Mouse (Mus musculus) thymus, adult 2 months (tissue): ENCODE measurements at regions not wholly inside any gene's neighbourhood (a gene's known extent, or its start where the extent isn't known, plus 50 kb on each side); places are given as distances from the start of the nearest gene placed in this dataset.

Experiments used
- DNase-seq: peaks from one replicate; pipeline ENCODE4 v3.0.0; 2021
- H3K27ac ChIP-seq: fragments of 200-500 bp; 2 replicates; pipeline ENCODE4 v1.5.1; 2012; ENCODE audit warnings: low read length, control low read depth; ENCODE audit not compliant: control insufficient read depth, insufficient read depth
- H3K27me3 ChIP-seq: fragments of 200-500 bp; 2 replicates; pipeline ENCODE4 v1.6.1; 2012; ENCODE audit warnings: mild to moderate bottlenecking, low read length, moderate library complexity, mixed read lengths; ENCODE audit not compliant: control insufficient read depth, insufficient read depth
- H3K36me3 ChIP-seq: fragments of 200-500 bp; 2 replicates; pipeline ENCODE4 v1.6.1; 2012; ENCODE audit warnings: mild to moderate bottlenecking, low read length, moderate library complexity; ENCODE audit not compliant: control insufficient read depth, insufficient read depth
- H3K4me1 ChIP-seq: fragments of 200-500 bp; replicated peaks from 2 replicates; pipeline ENCODE4 v1.6.1; 2012; ENCODE audit warnings: low read length; ENCODE audit not compliant: control insufficient read depth, insufficient read depth
- H3K4me3 ChIP-seq: fragments of 200-500 bp; 2 replicates; pipeline ENCODE4 v1.5.1; 2012; ENCODE audit warnings: mild to moderate bottlenecking, low read length, control low read depth, moderate library complexity; ENCODE audit not compliant: control insufficient read depth, insufficient read depth
- CTCF ChIP-seq: fragments of 200-500 bp; IDR thresholded peaks from 2 replicates; pipeline ENCODE4 v1.5.1; 2012; ENCODE audit warnings: mild to moderate bottlenecking, control low read depth, low read length, moderate library complexity, borderline replicate concordance; ENCODE audit not compliant: control insufficient read depth, poor library complexity, insufficient read depth; ENCODE audit errors: extremely low read depth
- POLR2A ChIP-seq: fragments of 200-500 bp; IDR thresholded peaks from 2 replicates; pipeline ENCODE4 v1.6.1; 2012; ENCODE audit warnings: mild to moderate bottlenecking, low read length, control low read depth, moderate library complexity; ENCODE audit not compliant: control insufficient read depth, poor library complexity, insufficient read depth; ENCODE audit errors: extremely low read depth
- WGBS: fragments of 180-500 bp; shearing (Covaris S2); methylation state at CpG from one replicate; pipeline ENCODE4 v1.1.7; 2018; 5-methylcytosine and 5-hydroxymethylcytosine counted together

DNA sequence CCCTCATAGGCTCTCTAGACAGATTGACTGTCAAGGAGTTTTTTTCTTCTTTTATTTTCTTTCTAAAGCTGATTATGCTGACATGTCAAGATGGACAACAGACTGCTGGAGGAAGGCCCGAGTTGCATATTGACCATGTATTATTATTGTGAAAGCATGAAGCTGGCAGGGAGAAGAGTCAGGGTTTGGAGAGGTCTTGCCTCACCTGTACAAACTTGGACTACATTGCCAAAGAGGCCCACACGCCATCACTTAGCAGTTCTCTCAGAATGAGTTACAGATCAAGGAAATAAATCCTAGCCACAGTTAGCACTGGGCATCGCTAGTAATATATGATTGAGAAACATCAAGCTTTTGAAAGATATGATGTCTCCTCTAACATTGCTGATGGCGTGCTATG is 54.9 kb upstream of the Bmp2 start:
- WGBS = 96% methylated on average over 4 of the region's 4 CpGs
- no peaks in the 10 kb centered on the region for H3K36me3 ChIP-seq
- no peaks in the 10 kb centered on the region for H3K4me1 ChIP-seq
- no peak for DNase-seq
- no peak overlapping the region for H3K27ac ChIP-seq
- no peak for TF ChIP-seq CTCF
- no peak for TF ChIP-seq POLR2A
- no peaks in the 10 kb centered on the region for H3K27me3 ChIP-seq
- H3K4me3 ChIP-seq = no peak overlapping the region

DNA sequence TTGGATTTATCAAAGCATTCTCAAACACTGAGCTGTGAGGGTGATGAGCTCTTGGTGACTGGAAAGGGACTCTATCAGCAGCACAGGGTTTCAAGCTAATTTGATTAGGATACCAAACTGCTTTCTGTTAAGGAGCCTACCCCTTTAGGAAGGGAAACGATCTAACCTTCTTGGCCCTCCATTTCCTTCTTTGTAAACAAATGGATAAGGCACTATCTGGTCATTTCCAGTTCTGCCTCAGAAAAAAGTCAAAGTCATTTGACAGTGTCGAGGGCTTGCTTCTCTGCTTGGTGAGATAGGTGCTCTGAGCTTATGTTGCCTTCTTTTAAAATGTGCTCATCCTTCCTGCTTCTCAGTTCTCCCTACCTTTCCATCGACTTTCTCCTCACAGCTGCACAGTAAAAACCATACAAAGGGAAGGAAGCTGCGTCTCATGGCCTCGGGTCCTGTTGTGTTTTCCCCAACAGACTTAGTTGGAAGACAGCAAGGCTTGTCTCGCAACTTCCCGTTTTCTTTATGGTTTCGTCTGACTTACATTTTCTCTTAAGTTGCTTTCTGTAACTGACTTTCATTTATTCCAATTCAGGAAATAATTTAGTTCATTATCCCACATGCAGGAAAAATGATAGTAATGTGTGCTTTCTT is 54.3 kb upstream of the Bmp2 start:
- H3K27me3 ChIP-seq = no peaks in the 10 kb centered on the region
- no peak for DNase-seq
- H3K4me1 ChIP-seq = no peaks in the 10 kb centered on the region; the same call in 1 of the 2 replicates
- H3K27ac ChIP-seq = no peak overlapping the region
- no peak for TF ChIP-seq CTCF
- no peak for TF ChIP-seq POLR2A
- 17% methylated on average over 8 of the region's 8 CpGs for WGBS
- H3K36me3 ChIP-seq = no peaks in the 10 kb centered on the region
- no peak overlapping the region for H3K4me3 ChIP-seq

DNA sequence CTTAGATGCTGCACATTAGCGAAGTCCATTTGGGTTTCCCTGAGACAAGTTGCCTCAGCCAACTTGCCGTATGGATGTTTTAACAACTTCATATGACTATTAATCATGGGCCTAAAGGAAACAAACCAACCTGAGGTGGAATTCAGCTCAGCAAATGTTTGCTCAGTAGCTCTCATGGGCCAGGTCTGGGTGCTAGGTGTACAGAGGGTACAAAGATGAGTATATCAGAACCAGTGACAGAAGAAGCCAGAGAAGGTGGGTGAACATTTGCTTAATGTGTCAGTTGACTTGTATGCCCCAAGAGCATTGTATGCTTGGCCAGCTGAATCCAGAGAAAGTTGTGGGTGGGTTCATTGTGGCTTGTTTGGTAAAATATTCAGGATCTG is 53.8 kb upstream of the Bmp2 start:
- DNase-seq = no peak
- H3K36me3 ChIP-seq = no peaks in the 10 kb centered on the region
- 72% methylated on average over 2 of the region's 2 CpGs for WGBS
- no peaks in the 10 kb centered on the region; the same call in 1 of the 2 replicates for H3K4me1 ChIP-seq
- H3K27me3 ChIP-seq = no peaks in the 10 kb centered on the region
- no peak overlapping the region for H3K4me3 ChIP-seq
- TF ChIP-seq CTCF (no peak), POLR2A (no peak)
- H3K27ac ChIP-seq = no peak overlapping the region

DNA sequence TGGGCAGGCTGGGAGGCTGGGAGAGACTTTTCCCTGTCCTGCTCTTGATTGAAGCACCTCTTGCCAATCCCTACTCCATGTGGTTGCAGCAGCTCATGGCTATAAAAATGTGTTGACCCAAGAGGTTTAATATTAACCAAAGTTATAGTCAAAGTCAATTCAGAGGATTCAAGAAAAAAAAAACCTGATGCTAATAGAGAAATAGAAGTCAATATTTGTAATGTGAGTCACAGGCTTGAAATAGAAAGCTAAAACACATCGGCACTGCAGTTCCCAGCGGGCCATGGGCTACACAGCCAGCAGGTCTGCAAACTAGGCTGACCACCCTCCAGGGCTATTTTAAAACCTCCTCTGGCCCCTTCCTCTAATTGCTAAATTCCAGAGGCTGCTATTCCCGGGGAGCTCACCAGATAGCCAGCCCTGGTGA is 53.2 kb upstream of the Bmp2 start:
- TF ChIP-seq CTCF (no peak), POLR2A (no peak)
- DNase-seq = no peak
- Histone ChIP-seq H3K36me3 (no peaks in the 10 kb centered on the region), H3K27me3 (no peaks in the 10 kb centered on the region), H3K27ac (no peak overlapping the region), H3K4me3 (no peak overlapping the region), H3K4me1 (no peaks in the 10 kb centered on the region; the same call in 1 of the 2 replicates)
- 94% methylated on average over 3 of the region's 3 CpGs for WGBS

DNA sequence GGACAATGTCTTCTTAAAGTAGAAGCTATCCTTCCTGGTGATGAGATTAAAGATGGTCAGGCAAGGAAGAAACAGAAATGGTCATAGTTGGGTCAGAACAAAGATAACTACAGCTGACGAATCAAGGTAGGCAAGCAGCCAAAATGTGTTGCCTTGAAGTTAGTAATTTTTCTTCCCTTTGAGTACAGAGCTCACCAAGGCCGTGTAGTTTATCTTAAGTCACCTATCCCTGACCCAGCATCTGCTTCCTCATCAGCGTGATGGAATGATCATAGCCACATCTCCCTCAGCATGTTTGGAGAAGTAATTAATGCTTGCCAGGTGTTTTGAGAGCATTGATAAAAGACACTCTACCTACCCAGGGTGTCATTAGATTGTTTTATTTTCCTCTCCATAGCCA is 52.1 kb upstream of the Bmp2 start:
- no peak overlapping the region for H3K27ac ChIP-seq
- H3K36me3 ChIP-seq = no peaks in the 10 kb centered on the region
- no peak overlapping the region for H3K4me3 ChIP-seq
- 70% methylated on average over 3 of the region's 3 CpGs for WGBS
- H3K27me3 ChIP-seq = no peaks in the 10 kb centered on the region
- DNase-seq = no peak
- TF ChIP-seq POLR2A = no peak
- TF ChIP-seq CTCF = no peak
- no peaks in the 10 kb centered on the region; the same call in 1 of the 2 replicates for H3K4me1 ChIP-seq
